Mouse (Mus musculus): Measurements from ENCODE around the gene Timm13.

Timm13 gene

GRCm38 (mm10) chr10:80932700-80933420 lies 32.1 kb upstream of the Timm13 start:
- in situ Hi-C loops (cut with MboI, MseI), result no loop called here

- in situ Hi-C loops (cut with MboI, MseI), result no loop called here
Measured at GRCm38 (mm10) chr10:80932206-80932605, 31.4 kb upstream of the Timm13 start.

- in situ Hi-C loops (cut with MboI, MseI), result no loop called here
Measured at GRCm38 (mm10) chr10:80931695-80932094, 30.9 kb upstream of the Timm13 start.

GRCm38 (mm10) chr10:80931153-80931671 lies 30.4 kb upstream of the Timm13 start:
- in situ Hi-C loops (cut with MboI, MseI), result no loop called here

- in situ Hi-C loops (cut with MboI, MseI), result no loop called here
Measured at GRCm38 (mm10) chr10:80930361-80931152, 29.8 kb upstream of the Timm13 start.

- in situ Hi-C loops (cut with MboI, MseI), result loop anchor here (5.0 kb wide), 1 partner anchor 58 kb away; no protein-coding TSS in a partner anchor
Measured at GRCm38 (mm10) chr10:80929299-80930226, 28.8 kb upstream of the Timm13 start, which contains the start of gene Gadd45b. TSS of gene Gadd45b (plus strand) at chr10:80930073.

- in situ Hi-C loops (cut with MboI, MseI), result loop anchor here (5.0 kb wide), 1 partner anchor 59 kb away; no protein-coding TSS in a partner anchor
Measured at GRCm38 (mm10) chr10:80928586-80929298, 28.0 kb upstream of the Timm13 start.

- in situ Hi-C loops (cut with MboI, MseI), result loop anchor here (5.0 kb wide), 1 partner anchor 62 kb away; no protein-coding TSS in a partner anchor
Measured at GRCm38 (mm10) chr10:80925472-80925871, 24.7 kb upstream of the Timm13 start.

GRCm38 (mm10) chr10:80921923-80922322 lies 21.2 kb upstream of the Timm13 start:
- in situ Hi-C loops (cut with MboI, MseI), result no loop called here

- in situ Hi-C loops (cut with MboI, MseI), result no loop called here
Measured at GRCm38 (mm10) chr10:80917779-80918434, 17.1 kb upstream of the Timm13 start, which contains the start of gene Lmnb2. TSS of gene Lmnb2 (minus strand) at chr10:80918245.

- in situ Hi-C loops (cut with MboI, MseI), result no loop called here
Measured at GRCm38 (mm10) chr10:80917336-80917778, 16.6 kb upstream of the Timm13 start.

GRCm38 (mm10) chr10:80915736-80916135 lies 15.0 kb upstream of the Timm13 start:
- in situ Hi-C loops (cut with MboI, MseI), result no loop called here

- in situ Hi-C loops (cut with MboI, MseI), result no loop called here
Measured at GRCm38 (mm10) chr10:80915260-80915659, 14.5 kb upstream of the Timm13 start.

GRCm38 (mm10) chr10:80914253-80914656 lies 13.5 kb upstream of the Timm13 start:
- in situ Hi-C loops (cut with MboI, MseI), result no loop called here

- in situ Hi-C loops (cut with MboI, MseI), result no loop called here
Measured at GRCm38 (mm10) chr10:80913364-80914011, 12.7 kb upstream of the Timm13 start.

GRCm38 (mm10) chr10:80911891-80912290 lies 11.1 kb upstream of the Timm13 start:
- in situ Hi-C loops (cut with MboI, MseI), result no loop called here

- in situ Hi-C loops (cut with MboI, MseI), result no loop called here
Measured at GRCm38 (mm10) chr10:80911354-80911753, 10.6 kb upstream of the Timm13 start.

GRCm38 (mm10) chr10:80909375-80910162 lies 8.8 kb upstream of the Timm13 start:
- in situ Hi-C loops (cut with MboI, MseI), result no loop called here

- in situ Hi-C loops (cut with MboI, MseI), result no loop called here
Measured at GRCm38 (mm10) chr10:80904709-80905108, 3.9 kb upstream of the Timm13 start.

Data from regulatory T cell (primary cell).